Mouse (Mus musculus) intestine, embryonic 14.5 days (tissue): ENCODE data around the gene Itfg2. TPM values are rescaled to one million over a fixed set of nuclear protein-coding genes. Genes with fewer than 3 reads are reported as not detected.
A peak's percentile ranks its signal among the peaks of the same experiment; 100 is the strongest.

Experiments
- ATAC-seq: fragments of 200-750 bp; cut with Nextera tagmentation; replicated peaks from 2 replicates; pipeline ENCODE4 v1.8.0; 2017; ENCODE audit warnings: low read depth, moderate number of reproducible peaks, moderate TSS enrichment, moderate library complexity; ENCODE audit not compliant: low FRiP score, low TSS enrichment
- DNase-seq: peaks from one replicate; pipeline ENCODE4 v3.0.0-alpha.2; 2018; ENCODE audit warnings: low spot score
- H3K27ac ChIP-seq: fragments of 300-500 bp; sonication (generic); 2 replicates; pipeline ENCODE4 v1.5.1; 2014; ENCODE audit warnings: low read depth, mild to moderate bottlenecking, control low read depth
- H3K27me3 ChIP-seq: fragments of 300-500 bp; sonication (generic); replicated peaks from 2 replicates; pipeline ENCODE4 v1.6.1; 2014; ENCODE audit warnings: low read length, control low read depth; ENCODE audit not compliant: control insufficient read depth, insufficient read depth
- H3K36me3 ChIP-seq: fragments of 300-500 bp; sonication (generic); 2 replicates; pipeline ENCODE4 v1.6.1; 2014; ENCODE audit warnings: low read length, control low read depth; ENCODE audit not compliant: control insufficient read depth, insufficient read depth
- H3K4me1 ChIP-seq: fragments of 300-500 bp; sonication (generic); replicated peaks from 2 replicates; pipeline ENCODE4 v1.6.1; 2014; ENCODE audit warnings: low read length, control low read depth, mixed read lengths; ENCODE audit not compliant: control insufficient read depth, insufficient read depth
- H3K4me2 ChIP-seq: fragments of 300-500 bp; sonication (generic); 2 replicates; pipeline ENCODE4 v1.6.1; 2014; ENCODE audit warnings: low read length
- H3K4me3 ChIP-seq: fragments of 300-500 bp; sonication (generic); 2 replicates; pipeline ENCODE4 v1.5.1; 2014; ENCODE audit warnings: low read depth, low read length, control low read depth, mixed read lengths
- H3K9ac ChIP-seq: fragments of 300-500 bp; sonication (generic); 2 replicates; pipeline ENCODE4 v1.6.1; 2014; ENCODE audit warnings: mild to moderate bottlenecking, low read length
- H3K9me3 ChIP-seq: fragments of 300-500 bp; sonication (generic); 2 replicates; pipeline ENCODE4 v1.6.1; 2016; ENCODE audit warnings: low read length, control low read depth; ENCODE audit not compliant: control insufficient read depth
- WGBS: fragments of 180-500 bp; shearing (Covaris S2); extraction: QIAGEN DNeasy Blood & Tissue Kit; methylation state at CpG from one replicate; pipeline ENCODE4 v1.1.7; 2014; 5-methylcytosine and 5-hydroxymethylcytosine counted together
- polyA plus RNA-seq: library from polyadenylated mRNA; unstranded; fragments of >200 nt; fragmentation: Nextera tagmentation; extraction: Ambion mirVana; gene quantifications from 2 replicates; pipeline ENCODE4 v1.2.1, GENCODE M21; 2014

The Itfg2 gene
- polyA plus RNA-seq, 1 experiment from 2014 or later = 35.9 TPM

- Histone ChIP-seq H3K27ac (no peak overlapping the region), H3K27me3 (no peaks in the 10 kb centered on the region), H3K9ac (no peak overlapping the region), H3K4me2 (no peak overlapping the region), H3K4me3 (no peak overlapping the region), H3K9me3 (no peaks in the 10 kb centered on the region), H3K36me3 (peaks cover 70% of the 10 kb centered on the region), H3K4me1 (no peaks in the 10 kb centered on the region)
- ATAC-seq (no peak; the same call in 1 of the 2 replicates), DNase-seq (no peak)
- WGBS = 93% methylated on average over 13 of the region's 13 CpGs
These were observed 14.4 kb downstream of the Itfg2 start for GRCm38 (mm10) chr6:128410305-128410704.

- Histone ChIP-seq H3K27me3 (no peaks in the 10 kb centered on the region), H3K9me3 (no peaks in the 10 kb centered on the region), H3K4me2 (no peak overlapping the region), H3K27ac (no peak overlapping the region), H3K9ac (no peak overlapping the region), H3K36me3 (peaks cover 70% of the 10 kb centered on the region), H3K4me1 (no peaks in the 10 kb centered on the region), H3K4me3 (no peak overlapping the region)
- DNase-seq (no peak), ATAC-seq (no peak)
- WGBS = 86% methylated on average over 7 of the region's 7 CpGs
These were observed 16.1 kb downstream of the Itfg2 start for GRCm38 (mm10) chr6:128408544-128409125.

GRCm38 (mm10) chr6:128404708-128405107 lies 20.0 kb downstream of the Itfg2 start:
- ATAC-seq (no peak), DNase-seq (no peak)
- Histone ChIP-seq H3K4me2 (no peak overlapping the region), H3K36me3 (peaks cover 34% of the 10 kb centered on the region), H3K4me3 (no peak overlapping the region), H3K9me3 (no peaks in the 10 kb centered on the region), H3K27me3 (no peaks in the 10 kb centered on the region), H3K4me1 (peaks cover 7% of the 10 kb centered on the region; the same call in 1 of the 2 replicates), H3K27ac (no peak overlapping the region), H3K9ac (no peak overlapping the region)
- WGBS = 51% methylated on average over 5 of the region's 5 CpGs

- peak overlapping the region; percentile 37; the same call in 1 of the 2 replicates for H3K9ac ChIP-seq
- H3K9me3 ChIP-seq = no peaks in the 10 kb centered on the region
- ATAC-seq (peak; percentile 80), DNase-seq (peak; percentile 80)
- peak overlapping the region; percentile 25 for H3K4me3 ChIP-seq
- WGBS = 16% methylated on average over 15 of the region's 21 CpGs
- no peaks in the 10 kb centered on the region for H3K36me3 ChIP-seq
- peaks cover 8% of the 10 kb centered on the region; the same call in 1 of the 2 replicates for H3K4me1 ChIP-seq
- H3K4me2 ChIP-seq = peak overlapping the region; percentile 57
- H3K27me3 ChIP-seq = no peaks in the 10 kb centered on the region
- peak overlapping the region; percentile 12; the same call in 1 of the 2 replicates for H3K27ac ChIP-seq
These were observed 25.1 kb downstream of the Itfg2 start for GRCm38 (mm10) chr6:128399421-128400185.

GRCm38 (mm10) chr6:128398996-128399395 lies 25.7 kb downstream of the Itfg2 start, which contains the start of gene Nrip2:
TSS of gene Nrip2 (plus strand) at chr6:128399296.
- peak within 1 kb of the TSS; percentile 57 for H3K4me2 ChIP-seq
- WGBS = 69% methylated on average over 3 of the region's 3 CpGs
- peak within 1 kb of the TSS; percentile 37; the same call in 1 of the 2 replicates for H3K9ac ChIP-seq
- H3K9me3 ChIP-seq = no peaks in the 10 kb centered on the region
- peak within 1 kb of the TSS; percentile 25 for H3K4me3 ChIP-seq
- H3K27me3 ChIP-seq = no peaks in the 10 kb centered on the region
- no peak for DNase-seq
- peaks cover 8% of the 10 kb centered on the region; the same call in 1 of the 2 replicates for H3K4me1 ChIP-seq
- no peak for ATAC-seq
- H3K27ac ChIP-seq = peak within 1 kb of the TSS; percentile 12; the same call in 1 of the 2 replicates
- no peaks in the 10 kb centered on the region for H3K36me3 ChIP-seq

GRCm38 (mm10) chr6:128397574-128398261 lies 27.0 kb downstream of the Itfg2 start:
- Histone ChIP-seq H3K9me3 (no peaks in the 10 kb centered on the region), H3K27me3 (no peaks in the 10 kb centered on the region), H3K9ac (no peak overlapping the region), H3K4me3 (no peak overlapping the region), H3K27ac (no peak overlapping the region), H3K4me2 (no peak overlapping the region), H3K4me1 (peaks cover 8% of the 10 kb centered on the region; the same call in 1 of the 2 replicates), H3K36me3 (no peaks in the 10 kb centered on the region)
- 64% methylated on average over 7 of the region's 7 CpGs for WGBS
- DNase-seq (no peak), ATAC-seq (no peak)

- no peak overlapping the region for H3K9ac ChIP-seq
- 64% methylated on average over 1 of the region's 1 CpGs for WGBS
These were observed 34.0 kb downstream of the Itfg2 start for GRCm38 (mm10) chr6:128390683-128391082.

GRCm38 (mm10) chr6:128389185-128389584 lies 35.5 kb downstream of the Itfg2 start:
- no peak overlapping the region for H3K4me2 ChIP-seq
- H3K9ac ChIP-seq = no peak overlapping the region
- 86% methylated on average over 1 of the region's 1 CpGs for WGBS
- H3K4me3 ChIP-seq = no peak overlapping the region
- no peaks in the 10 kb centered on the region for H3K36me3 ChIP-seq
- no peaks in the 10 kb centered on the region for H3K4me1 ChIP-seq
- H3K9me3 ChIP-seq = no peaks in the 10 kb centered on the region
- no peak for ATAC-seq
- H3K27ac ChIP-seq = no peak overlapping the region
- no peak for DNase-seq
- H3K27me3 ChIP-seq = no peaks in the 10 kb centered on the region

More at GRCm38 (mm10) chr6:128390683-128391082, 34.0 kb downstream of the Itfg2 start:
- Histone ChIP-seq H3K27ac (no peak overlapping the region), H3K36me3 (no peaks in the 10 kb centered on the region), H3K9me3 (no peaks in the 10 kb centered on the region), H3K4me2 (no peak overlapping the region), H3K4me3 (no peak overlapping the region), H3K4me1 (no peaks in the 10 kb centered on the region), H3K27me3 (no peaks in the 10 kb centered on the region)
- ATAC-seq (no peak), DNase-seq (no peak)
